Mouse (Mus musculus): ENCODE measurements around the gene Zfp518b. TPM values are rescaled to one million over a fixed set of nuclear protein-coding genes. Genes with fewer than 3 reads are reported as not detected.

Zfp518b gene
- polyA plus RNA-seq, 1 experiment = 3.3 TPM

- no peak overlapping the region for H3K4me3 ChIP-seq (ENCODE audit: insufficient read depth, poor library complexity, severe bottlenecking)
- H3K36me3 ChIP-seq (ENCODE audit: control insufficient read depth, insufficient read depth) = no peaks in the 10 kb centered on the region
- no peaks in the 10 kb centered on the region for H3K79me3 ChIP-seq (ENCODE audit: low read depth)
- no peak overlapping the region for H3ac ChIP-seq (ENCODE audit: control insufficient read depth, insufficient read length, low read depth)
- no peaks in the 10 kb centered on the region for H3K27me3 ChIP-seq (ENCODE audit: control insufficient read depth, insufficient read depth, insufficient read length)
- no peaks in the 10 kb centered on the region for H3K79me2 ChIP-seq (ENCODE audit: control insufficient read depth, insufficient read depth)
- TF ChIP-seq MAX (IDR thresholded peaks at IDR 0.05) (no peak), FOSL1 (IDR thresholded peaks at IDR 0.05; ENCODE audit: insufficient read depth, low read length, poor library complexity, severe bottlenecking) (no peak), MYOD1 (IDR thresholded peaks at IDR 0.05; ENCODE audit: control insufficient read depth, insufficient read length, low read depth) (no peak), CEBPB (IDR thresholded peaks at IDR 0.05; ENCODE audit: low read depth) (no peak), CTCF (IDR thresholded peaks at IDR 0.05; ENCODE audit: control insufficient read depth, insufficient read depth, insufficient read length) (no peak), MYOG (IDR thresholded peaks at IDR 0.05; ENCODE audit: control insufficient read depth, extremely low read depth, insufficient read length) (no peak), USF1 (IDR thresholded peaks at IDR 0.05; ENCODE audit: low read depth) (no peak)
These were observed 13.8 kb upstream of the Zfp518b start for GRCm38 (mm10) chr5:38698466-38698865.

DNA sequence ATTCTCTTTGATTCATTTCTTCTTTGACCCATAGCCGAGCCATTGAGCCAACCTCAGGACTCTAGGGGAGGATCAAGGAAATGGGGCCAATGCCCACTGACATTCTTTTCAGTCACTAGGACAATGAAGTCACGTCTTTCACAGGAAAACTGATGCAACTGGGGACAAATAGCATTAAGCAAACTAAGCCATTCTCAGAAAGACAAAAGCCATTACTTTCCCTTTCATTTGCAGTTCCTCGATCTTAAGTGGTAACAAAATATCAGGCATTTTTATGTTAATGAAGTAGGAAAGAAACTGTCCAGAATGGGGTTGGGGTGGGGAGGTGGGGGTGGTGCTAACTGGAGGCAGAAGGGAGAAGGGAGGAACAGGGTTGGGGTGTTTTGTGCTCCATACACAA is 13.4 kb upstream of the Zfp518b start:
- TF ChIP-seq MYOD1 (IDR thresholded peaks at IDR 0.05; ENCODE audit: control insufficient read depth, insufficient read length, low read depth) (no peak), MYOG (IDR thresholded peaks at IDR 0.05; ENCODE audit: control insufficient read depth, extremely low read depth, insufficient read length) (no peak), USF1 (IDR thresholded peaks at IDR 0.05; ENCODE audit: low read depth) (no peak), CTCF (IDR thresholded peaks at IDR 0.05; ENCODE audit: control insufficient read depth, insufficient read depth, insufficient read length) (no peak), FOSL1 (IDR thresholded peaks at IDR 0.05; ENCODE audit: insufficient read depth, low read length, poor library complexity, severe bottlenecking) (no peak), MAX (IDR thresholded peaks at IDR 0.05) (no peak), CEBPB (IDR thresholded peaks at IDR 0.05; ENCODE audit: low read depth) (no peak)
- H3K27me3 ChIP-seq (ENCODE audit: control insufficient read depth, insufficient read depth, insufficient read length) = no peaks in the 10 kb centered on the region
- H3ac ChIP-seq (ENCODE audit: control insufficient read depth, insufficient read length, low read depth) = no peak overlapping the region
- no peaks in the 10 kb centered on the region for H3K36me3 ChIP-seq (ENCODE audit: control insufficient read depth, insufficient read depth)
- H3K79me3 ChIP-seq (ENCODE audit: low read depth) = no peaks in the 10 kb centered on the region
- no peak overlapping the region for H3K4me3 ChIP-seq (ENCODE audit: insufficient read depth, poor library complexity, severe bottlenecking)
- no peaks in the 10 kb centered on the region for H3K79me2 ChIP-seq (ENCODE audit: control insufficient read depth, insufficient read depth)

GRCm38 (mm10) chr5:38696616-38697375 is 12.2 kb upstream of the Zfp518b start:
- Histone ChIP-seq H3K79me3 (ENCODE audit: low read depth) (no peaks in the 10 kb centered on the region), H3ac (ENCODE audit: control insufficient read depth, insufficient read length, low read depth) (no peak overlapping the region), H3K4me3 (ENCODE audit: insufficient read depth, poor library complexity, severe bottlenecking) (no peak overlapping the region), H3K79me2 (ENCODE audit: control insufficient read depth, insufficient read depth) (no peaks in the 10 kb centered on the region), H3K36me3 (ENCODE audit: control insufficient read depth, insufficient read depth) (no peaks in the 10 kb centered on the region), H3K27me3 (ENCODE audit: control insufficient read depth, insufficient read depth, insufficient read length) (no peaks in the 10 kb centered on the region)
- TF ChIP-seq CEBPB (IDR thresholded peaks at IDR 0.05; ENCODE audit: low read depth) (no peak), MYOG (IDR thresholded peaks at IDR 0.05; ENCODE audit: control insufficient read depth, extremely low read depth, insufficient read length) (no peak), USF1 (IDR thresholded peaks at IDR 0.05; ENCODE audit: low read depth) (no peak), MAX (IDR thresholded peaks at IDR 0.05) (no peak), FOSL1 (IDR thresholded peaks at IDR 0.05; ENCODE audit: insufficient read depth, low read length, poor library complexity, severe bottlenecking) (no peak), MYOD1 (IDR thresholded peaks at IDR 0.05; ENCODE audit: control insufficient read depth, insufficient read length, low read depth) (no peak), CTCF (IDR thresholded peaks at IDR 0.05; ENCODE audit: control insufficient read depth, insufficient read depth, insufficient read length) (no peak)

DNA sequence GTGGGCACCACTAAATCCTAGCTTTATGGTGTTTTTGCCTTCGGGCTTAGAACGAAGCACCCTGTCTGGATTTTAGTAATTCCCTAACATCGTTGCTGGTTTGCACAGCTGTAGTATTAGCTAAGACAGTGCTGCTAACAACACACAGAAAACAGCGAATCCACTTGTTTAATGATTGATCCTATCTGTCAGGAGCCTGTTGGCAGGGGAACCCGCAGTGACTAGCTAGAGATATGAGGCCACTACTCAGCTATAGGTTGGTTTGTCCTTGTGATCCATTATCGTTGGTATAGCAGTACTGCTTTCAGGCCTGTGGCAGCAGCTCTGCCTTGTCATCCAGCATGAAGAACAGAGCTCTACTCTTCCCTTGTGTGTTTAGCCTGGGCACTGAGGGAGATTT is 8.2 kb upstream of the Zfp518b start:
- Histone ChIP-seq H3K36me3 (ENCODE audit: control insufficient read depth, insufficient read depth) (no peaks in the 10 kb centered on the region), H3K4me3 (ENCODE audit: insufficient read depth, poor library complexity, severe bottlenecking) (no peak overlapping the region), H3ac (ENCODE audit: control insufficient read depth, insufficient read length, low read depth) (no peak overlapping the region), H3K79me3 (ENCODE audit: low read depth) (no peaks in the 10 kb centered on the region), H3K27me3 (ENCODE audit: control insufficient read depth, insufficient read depth, insufficient read length) (peaks cover 6% of the 10 kb centered on the region), H3K79me2 (ENCODE audit: control insufficient read depth, insufficient read depth) (no peaks in the 10 kb centered on the region)
- TF ChIP-seq USF1 (IDR thresholded peaks at IDR 0.05; ENCODE audit: low read depth) = no peak
- no peak for TF ChIP-seq FOSL1 (IDR thresholded peaks at IDR 0.05; ENCODE audit: insufficient read depth, low read length, poor library complexity, severe bottlenecking)
- no peak for TF ChIP-seq CEBPB (IDR thresholded peaks at IDR 0.05; ENCODE audit: low read depth)
- TF ChIP-seq MYOD1 (IDR thresholded peaks at IDR 0.05; ENCODE audit: control insufficient read depth, insufficient read length, low read depth) = no peak
- no peak for TF ChIP-seq CTCF (IDR thresholded peaks at IDR 0.05; ENCODE audit: control insufficient read depth, insufficient read depth, insufficient read length)
- TF ChIP-seq MAX (IDR thresholded peaks at IDR 0.05) = no peak
- no peak for TF ChIP-seq MYOG (IDR thresholded peaks at IDR 0.05; ENCODE audit: control insufficient read depth, extremely low read depth, insufficient read length)

- Histone ChIP-seq H3K4me3 (ENCODE audit: insufficient read depth, poor library complexity, severe bottlenecking) (no peak overlapping the region), H3K27me3 (ENCODE audit: control insufficient read depth, insufficient read depth, insufficient read length) (peaks cover 6% of the 10 kb centered on the region), H3K79me3 (ENCODE audit: low read depth) (no peaks in the 10 kb centered on the region), H3K36me3 (ENCODE audit: control insufficient read depth, insufficient read depth) (no peaks in the 10 kb centered on the region), H3K79me2 (ENCODE audit: control insufficient read depth, insufficient read depth) (no peaks in the 10 kb centered on the region), H3ac (ENCODE audit: control insufficient read depth, insufficient read length, low read depth) (no peak overlapping the region)
- TF ChIP-seq MYOD1 (IDR thresholded peaks at IDR 0.05; ENCODE audit: control insufficient read depth, insufficient read length, low read depth) = no peak
- TF ChIP-seq MAX (IDR thresholded peaks at IDR 0.05) = no peak
- no peak for TF ChIP-seq MYOG (IDR thresholded peaks at IDR 0.05; ENCODE audit: control insufficient read depth, extremely low read depth, insufficient read length)
- no peak for TF ChIP-seq CEBPB (IDR thresholded peaks at IDR 0.05; ENCODE audit: low read depth)
These were observed 4.6 kb upstream of the Zfp518b start for GRCm38 (mm10) chr5:38689186-38689585.

Data from C2C12 (cell line).